Mouse (Mus musculus) myocyte (in vitro differentiated cells): ENCODE data around the gene Rilpl1. TPM values are rescaled to one million over a fixed set of nuclear protein-coding genes. Genes with fewer than 3 reads are reported as not detected.

Source experiments
- H3K27me3 ChIP-seq: one replicate; pipeline ENCODE4 v1.6.1; 2011; ENCODE audit not compliant: control insufficient read depth, insufficient read depth, insufficient read length
- H3K36me3 ChIP-seq: one replicate; pipeline ENCODE4 v1.6.1; 2011; ENCODE audit not compliant: control insufficient read depth, insufficient read depth
- H3K4me2 ChIP-seq: one replicate; pipeline ENCODE4 v1.6.1; 2011; ENCODE audit warnings: low read depth, control low read depth
- H3K4me3 ChIP-seq: one replicate; pipeline ENCODE4 v1.5.1; 2011; ENCODE audit warnings: mild to moderate bottlenecking, control low read depth, moderate library complexity
- H3K79me2 ChIP-seq: one replicate; pipeline ENCODE4 v1.6.1; 2011; ENCODE audit not compliant: control insufficient read depth, insufficient read depth
- H3ac ChIP-seq: one replicate; pipeline ENCODE4 v1.6.1; 2011; ENCODE audit not compliant: control insufficient read depth, insufficient read length
- CEBPB ChIP-seq: IDR thresholded peaks from 2 replicates; pipeline ENCODE4 v1.6.1; 2011; ENCODE audit warnings: mild to moderate bottlenecking, moderate library complexity; ENCODE audit not compliant: poor library complexity, insufficient read depth, severe bottlenecking
- E2F4 ChIP-seq: IDR thresholded peaks from one replicate; pipeline ENCODE4 v1.6.1; 2011; ENCODE audit warnings: mild to moderate bottlenecking, control low read depth, moderate library complexity; ENCODE audit not compliant: insufficient read depth
- MAX ChIP-seq: IDR thresholded peaks from one replicate; pipeline ENCODE4 v1.6.1; 2011; ENCODE audit warnings: low read depth, mild to moderate bottlenecking, control low read depth
- MYOD1 ChIP-seq, 3 experiments: IDR thresholded peaks; one replicate each; pipeline ENCODE4 v1.6.1; 2011; ENCODE audit warnings: control low read depth in 2 of 3, low read depth in 2 of 3, mild to moderate bottlenecking in 2 of 3, moderate library complexity in 1 of 3; ENCODE audit not compliant: insufficient read length in 2 of 3, control insufficient read depth in 1 of 3
- MYOG ChIP-seq, 3 experiments: IDR thresholded peaks; one replicate each; pipeline ENCODE4 v1.6.1; 2011; ENCODE audit warnings: control low read depth in 2 of 3, low read depth in 2 of 3, mild to moderate bottlenecking in 2 of 3; ENCODE audit not compliant: insufficient read length in 2 of 3, control insufficient read depth in 1 of 3, insufficient read depth in 1 of 3
- POLR2A ChIP-seq: IDR thresholded peaks from one replicate; pipeline ENCODE4 v1.6.1; 2011; ENCODE audit warnings: low read depth, mild to moderate bottlenecking, control low read depth, moderate library complexity; ENCODE audit not compliant: insufficient read length
- POLR2AphosphoS2 ChIP-seq: IDR thresholded peaks from one replicate; pipeline ENCODE4 v1.6.1; 2011; ENCODE audit warnings: low read depth, control low read depth; ENCODE audit not compliant: insufficient read length
- REST ChIP-seq: IDR thresholded peaks from one replicate; pipeline ENCODE4 v1.6.1; 2011; ENCODE audit warnings: mild to moderate bottlenecking, control low read depth, moderate library complexity; ENCODE audit not compliant: insufficient read depth, insufficient read length
- SRF ChIP-seq: IDR thresholded peaks from one replicate; pipeline ENCODE4 v1.6.1; 2011; ENCODE audit warnings: low read depth; ENCODE audit not compliant: control insufficient read depth, insufficient read length
- TCF12 ChIP-seq: IDR thresholded peaks from one replicate; pipeline ENCODE4 v1.6.1; 2011; ENCODE audit warnings: mild to moderate bottlenecking, control low read depth; ENCODE audit not compliant: poor library complexity, insufficient read depth, severe bottlenecking
- TCF3 ChIP-seq: IDR thresholded peaks from one replicate; pipeline ENCODE4 v1.6.1; 2011; ENCODE audit warnings: low read depth, control low read depth; ENCODE audit not compliant: insufficient read length
- USF1 ChIP-seq: IDR thresholded peaks from one replicate; pipeline ENCODE4 v1.6.1; 2011; ENCODE audit warnings: low read depth, mild to moderate bottlenecking, control low read depth, moderate library complexity
- polyA plus RNA-seq: library from polyadenylated mRNA; unstranded; fragments of >200 nt; fragmentation: generic; extraction: Trizol; gene quantifications from one replicate; pipeline ENCODE4 v1.2.1, GENCODE M21; 2012; ENCODE audit warnings: missing spikeins

Gene Rilpl1
- polyA plus RNA-seq, 1 experiment, result 43.1 TPM

DNA sequence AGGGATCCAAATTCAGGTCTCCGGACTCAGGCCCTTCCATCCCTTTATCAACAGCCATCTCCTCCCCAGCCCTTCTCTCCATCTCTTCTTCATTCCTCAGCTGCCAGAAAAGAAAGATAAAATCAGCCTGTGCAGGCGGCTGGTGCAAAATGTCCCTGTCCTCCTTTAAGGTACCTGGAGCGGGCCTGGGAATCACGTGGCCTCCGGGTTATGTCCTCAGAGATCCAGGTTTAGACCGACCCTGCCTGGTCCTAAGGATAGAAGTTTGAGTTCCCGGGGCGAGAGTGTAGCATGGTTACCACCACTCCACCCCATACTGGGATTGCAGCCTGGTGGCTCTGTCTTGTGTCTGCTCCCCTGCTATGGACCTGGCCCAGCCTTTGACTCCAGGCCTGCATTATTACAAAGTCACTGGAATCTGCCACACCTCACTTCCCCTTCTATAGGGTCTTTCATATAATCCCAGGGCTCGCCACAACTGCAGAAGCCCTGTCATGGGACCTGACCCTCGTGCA is 20.6 kb downstream of the Rilpl1 start:
- H3ac ChIP-seq, result no peak overlapping the region
- no peak overlapping the region for H3K4me3 ChIP-seq
- no peaks in the 10 kb centered on the region for H3K36me3 ChIP-seq
- TF ChIP-seq MYOG (IDR thresholded peaks at IDR 0.05; ENCODE audit: control insufficient read depth in 1 of 3, insufficient read depth in 1 of 3, insufficient read length in 2 of 3, low read depth in 2 of 3) (no peak), POLR2A (no peak)
- H3K79me2 ChIP-seq, result no peaks in the 10 kb centered on the region
- H3K4me2 ChIP-seq, result no peak overlapping the region
- no peaks in the 10 kb centered on the region for H3K27me3 ChIP-seq

DNA sequence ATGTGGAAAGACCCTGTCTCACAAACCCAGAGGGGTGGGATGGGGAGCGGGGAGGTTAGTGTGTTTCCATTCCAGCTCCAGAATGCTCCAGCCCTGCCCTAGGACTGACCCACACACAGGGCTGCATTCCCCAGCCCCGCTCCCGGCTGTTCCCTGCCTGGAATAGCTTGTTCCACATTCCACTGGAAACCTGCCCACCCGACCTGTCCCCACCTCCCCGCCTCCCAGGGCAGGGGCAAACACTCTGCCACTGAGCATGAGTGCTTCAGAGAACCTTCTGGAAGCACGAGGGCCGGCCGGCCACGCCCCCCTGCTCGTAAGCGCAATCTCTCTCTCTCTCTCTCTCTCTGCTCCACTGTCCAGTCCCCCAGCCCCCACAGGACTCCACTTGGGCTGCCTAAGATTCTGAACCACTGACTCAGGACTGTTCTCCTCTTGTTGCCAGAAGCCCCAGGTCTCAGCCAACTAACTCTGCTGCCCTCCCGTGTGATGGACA is 21.4 kb downstream of the Rilpl1 start:
- Histone ChIP-seq H3K4me3 (no peak overlapping the region), H3K79me2 (no peaks in the 10 kb centered on the region), H3ac (no peak overlapping the region), H3K36me3 (no peaks in the 10 kb centered on the region), H3K27me3 (no peaks in the 10 kb centered on the region), H3K4me2 (no peak overlapping the region)
- TF ChIP-seq TCF3, result no peak
- no peak for TF ChIP-seq CEBPB
- no peak for TF ChIP-seq POLR2AphosphoS2
- no peak for TF ChIP-seq POLR2A
- TF ChIP-seq USF1, result no peak
- TF ChIP-seq MYOD1 (IDR thresholded peaks at IDR 0.05; ENCODE audit: control insufficient read depth in 1 of 3, insufficient read length in 2 of 3, low read depth in 2 of 3), result peak in 1 of 3 experiments; percentile 57
- TF ChIP-seq SRF, result no peak
- TF ChIP-seq TCF12, result no peak
- no peak for TF ChIP-seq MAX
- no peak for TF ChIP-seq E2F4
- TF ChIP-seq MYOG (IDR thresholded peaks at IDR 0.05; ENCODE audit: control insufficient read depth in 1 of 3, insufficient read depth in 1 of 3, insufficient read length in 2 of 3, low read depth in 2 of 3), result peak in 1 of 3 experiments; percentile 70
- TF ChIP-seq REST, result no peak

DNA sequence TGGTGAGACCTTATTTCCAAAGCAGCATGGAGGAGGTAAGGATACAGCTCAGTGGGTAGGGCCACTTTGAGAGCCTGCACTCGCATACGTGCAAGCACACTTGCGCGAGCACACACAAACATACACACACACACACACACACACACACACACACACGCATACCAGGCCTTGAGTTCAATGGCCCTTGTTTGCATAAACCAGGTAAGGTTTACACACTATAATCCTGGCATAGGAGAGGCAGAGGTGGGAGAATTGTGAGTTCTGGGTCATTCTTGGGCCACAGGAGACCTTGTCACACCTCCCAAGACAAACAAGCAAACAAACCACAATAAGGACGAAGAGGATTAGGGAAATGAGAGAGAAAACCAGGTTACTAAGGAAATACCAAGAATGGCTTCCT is 22.0 kb downstream of the Rilpl1 start:
- no peak overlapping the region for H3K4me2 ChIP-seq
- no peaks in the 10 kb centered on the region for H3K36me3 ChIP-seq
- no peak for TF ChIP-seq E2F4
- no peak for TF ChIP-seq POLR2AphosphoS2
- TF ChIP-seq CEBPB, result no peak
- no peaks in the 10 kb centered on the region for H3K27me3 ChIP-seq
- H3K79me2 ChIP-seq, result no peaks in the 10 kb centered on the region
- no peak overlapping the region for H3K4me3 ChIP-seq
- H3ac ChIP-seq, result no peak overlapping the region

DNA sequence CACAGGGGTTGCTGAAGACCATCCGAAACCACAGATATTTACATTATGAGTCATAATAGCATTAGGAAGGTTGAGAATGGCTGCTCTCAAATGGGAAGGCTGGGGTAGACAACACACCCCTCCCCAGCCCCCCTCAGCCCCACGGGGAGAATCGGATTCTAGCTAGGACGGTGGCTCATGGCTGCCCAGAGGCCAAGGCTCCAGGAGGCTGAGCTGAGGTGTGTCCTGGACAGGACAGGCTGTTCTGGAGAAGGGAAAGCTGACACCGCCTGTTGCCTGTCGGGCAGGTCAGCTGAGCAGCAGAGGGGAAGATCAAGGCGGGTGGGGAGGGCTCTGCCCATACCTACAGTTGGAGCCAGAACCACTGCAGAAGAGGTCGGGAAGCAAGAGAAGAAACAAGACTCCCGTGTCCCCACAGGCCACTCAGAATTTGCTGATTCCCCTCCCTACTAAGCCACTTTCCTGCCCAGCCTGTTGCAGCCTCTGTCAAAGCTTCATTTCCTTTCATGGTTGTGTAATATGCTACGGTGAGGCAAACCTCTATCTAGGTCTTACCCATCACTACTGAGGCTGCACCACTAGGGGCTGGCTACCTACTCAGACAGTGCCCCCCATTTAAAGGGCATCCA is 24.3 kb downstream of the Rilpl1 start:
- Histone ChIP-seq H3K4me2 (peak overlapping the region; percentile 53), H3K36me3 (no peaks in the 10 kb centered on the region), H3K27me3 (no peaks in the 10 kb centered on the region), H3K79me2 (no peaks in the 10 kb centered on the region), H3K4me3 (no peak overlapping the region), H3ac (no peak overlapping the region)
- TF ChIP-seq SRF (no peak), TCF12 (no peak), MYOG (IDR thresholded peaks at IDR 0.05; ENCODE audit: control insufficient read depth in 1 of 3, insufficient read depth in 1 of 3, insufficient read length in 2 of 3, low read depth in 2 of 3) (peak in 1 of 3 experiments; percentile 23)

DNA sequence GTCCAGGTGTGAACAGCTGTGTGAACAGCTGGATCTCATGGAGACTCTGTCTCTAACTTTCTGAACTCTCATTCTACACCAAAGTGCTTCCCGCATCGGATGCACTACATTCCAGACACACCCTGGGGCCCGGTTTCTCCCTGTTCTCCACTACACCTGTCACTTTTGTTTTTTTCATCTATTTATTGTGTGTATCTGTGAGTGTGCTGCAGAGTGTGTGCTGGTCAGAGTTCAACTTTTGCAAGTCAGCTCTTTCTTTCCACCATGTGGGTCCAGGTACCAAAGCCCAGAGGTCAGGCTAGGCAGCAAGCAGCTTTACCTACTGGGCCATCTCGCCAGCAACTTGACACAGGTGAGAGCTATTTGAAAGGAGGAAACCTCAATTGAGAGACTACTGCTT is 26.0 kb downstream of the Rilpl1 start:
- no peaks in the 10 kb centered on the region for H3K36me3 ChIP-seq
- no peak overlapping the region for H3K4me3 ChIP-seq

More for the DNA sequence above, 26.0 kb downstream of the Rilpl1 start:
- TF ChIP-seq REST, result no peak
- no peak for TF ChIP-seq TCF3
- TF ChIP-seq SRF, result no peak
- TF ChIP-seq POLR2AphosphoS2, result no peak
- no peak for TF ChIP-seq TCF12
- no peak for TF ChIP-seq E2F4
- no peak for TF ChIP-seq MYOG (IDR thresholded peaks at IDR 0.05; ENCODE audit: control insufficient read depth in 1 of 3, insufficient read depth in 1 of 3, insufficient read length in 2 of 3, low read depth in 2 of 3)
- TF ChIP-seq MAX, result no peak
- Histone ChIP-seq H3ac (no peak overlapping the region), H3K79me2 (no peaks in the 10 kb centered on the region), H3K4me2 (no peak overlapping the region), H3K27me3 (no peaks in the 10 kb centered on the region)
